Mouse (Mus musculus): ENCODE measurements around the gene Gcgr. TPM values are rescaled to one million over a fixed set of nuclear protein-coding genes. Genes with fewer than 3 reads are reported as not detected.
"Not testable (repeated sequence)": the region's sequence is repeated elsewhere in the genome, so short reads cannot be mapped to it uniquely, and the experiment has no call there.

Gene Gcgr
- total and polyA plus RNA-seq, 2 experiments from 2014 or later: 0.17 to 0.60 TPM

- Histone ChIP-seq H3K4me1 (ENCODE audit: insufficient read depth, low read length) (peaks cover 5% of the 10 kb centered on the region), H3K9ac (replicated peaks; ENCODE audit: low read length, poor library complexity, severe bottlenecking) (peak overlapping the region; percentile 95), H3K9me3 (ENCODE audit: low read length) (no peaks in the 10 kb centered on the region), H3K4me3 (ENCODE audit: low read depth, low read length) (peak overlapping the region; percentile 96), H3K27me3 (ENCODE audit: insufficient read depth, low read length) (no peaks in the 10 kb centered on the region), H3K36me3 (ENCODE audit: insufficient read depth, low read length) (peaks cover 26% of the 10 kb centered on the region), H3K27ac (ENCODE audit: low read depth, low read length) (peak overlapping the region; percentile 96), H3K4me2 (ENCODE audit: low read depth, low read length, poor library complexity, severe bottlenecking) (peak overlapping the region; percentile 95)
- DNase-seq (ENCODE audit: low spot score) (no peak), ATAC-seq (ENCODE audit: low FRiP score) (no peak)
- no peak for TF ChIP-seq CTCF (IDR thresholded peaks at IDR 0.05)
- WGBS: 64% methylated on average over 7 of the region's 7 CpGs
Measured at GRCm38 (mm10) chr11:120580190-120580589, 49.7 kb downstream of the Gcgr start.

DNA sequence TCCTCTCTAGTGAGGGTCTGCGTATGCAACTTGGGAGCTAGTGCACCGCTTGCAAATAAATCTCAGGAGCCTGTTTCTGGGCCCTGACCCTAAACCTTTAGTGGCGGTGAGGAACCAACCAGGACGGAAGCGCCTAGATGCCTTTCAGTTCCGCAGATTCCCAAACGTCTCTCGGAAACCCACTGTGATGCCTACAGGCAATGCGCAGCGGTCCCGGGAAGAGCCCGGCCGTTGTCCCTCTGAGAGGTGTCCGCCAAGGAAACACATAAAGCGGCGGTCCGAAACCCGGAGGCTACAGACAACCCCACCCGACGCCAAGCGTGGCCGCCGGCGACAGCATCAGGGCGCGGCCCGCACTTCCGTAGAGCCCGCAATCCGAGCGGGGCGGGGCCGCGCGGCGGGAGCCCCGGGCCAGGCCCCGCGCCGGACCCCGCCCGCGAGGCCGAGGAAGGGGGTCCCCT, 50.4 kb downstream of the Gcgr start:
- peaks cover 5% of the 10 kb centered on the region for H3K4me1 ChIP-seq (ENCODE audit: insufficient read depth, low read length)
- H3K4me3 ChIP-seq (ENCODE audit: low read depth, low read length): peak overlapping the region; percentile 96
- H3K4me2 ChIP-seq (ENCODE audit: low read depth, low read length, poor library complexity, severe bottlenecking): peak overlapping the region; percentile 95
- H3K36me3 ChIP-seq (ENCODE audit: insufficient read depth, low read length): peaks cover 31% of the 10 kb centered on the region
- no peak for TF ChIP-seq CTCF (IDR thresholded peaks at IDR 0.05)
- peak; percentile 23 for DNase-seq (ENCODE audit: low spot score)
- H3K9me3 ChIP-seq (ENCODE audit: low read length): no peaks in the 10 kb centered on the region
- H3K27ac ChIP-seq (ENCODE audit: low read depth, low read length): peak overlapping the region; percentile 96
- under 1% methylated on average over 41 of the region's 44 CpGs for WGBS
- peak overlapping the region; percentile 95 for H3K9ac ChIP-seq (replicated peaks; ENCODE audit: low read length, poor library complexity, severe bottlenecking)
- ATAC-seq (ENCODE audit: low FRiP score): peak; percentile 15; the same call in 1 of the 2 replicates
- H3K27me3 ChIP-seq (ENCODE audit: insufficient read depth, low read length): no peaks in the 10 kb centered on the region

- peak within 1 kb of the TSS; percentile 96 for H3K27ac ChIP-seq (ENCODE audit: low read depth, low read length)
- peak within 1 kb of the TSS; percentile 96 for H3K4me3 ChIP-seq (ENCODE audit: low read depth, low read length)
- DNase-seq (ENCODE audit: low spot score): peak; percentile 90
- no peaks in the 10 kb centered on the region for H3K27me3 ChIP-seq (ENCODE audit: insufficient read depth, low read length)
- peak within 1 kb of the TSS; percentile 95 for H3K4me2 ChIP-seq (ENCODE audit: low read depth, low read length, poor library complexity, severe bottlenecking)
- 5% methylated on average over 53 of the region's 75 CpGs for WGBS
- peak; percentile 60 for TF ChIP-seq CTCF (IDR thresholded peaks at IDR 0.05)
- peaks cover 5% of the 10 kb centered on the region for H3K4me1 ChIP-seq (ENCODE audit: insufficient read depth, low read length)
- H3K36me3 ChIP-seq (ENCODE audit: insufficient read depth, low read length): peaks cover 38% of the 10 kb centered on the region
- H3K9ac ChIP-seq (replicated peaks; ENCODE audit: low read length, poor library complexity, severe bottlenecking): peak within 1 kb of the TSS; percentile 95
- ATAC-seq (ENCODE audit: low FRiP score): peak; percentile 75
- no peaks in the 10 kb centered on the region for H3K9me3 ChIP-seq (ENCODE audit: low read length)
Measured at GRCm38 (mm10) chr11:120581490-120582267, 51.2 kb downstream of the Gcgr start, which contains the start of gene Arhgdia. Gene Arhgdia, minus strand, starts transcription at chr11:120581624.

DNA sequence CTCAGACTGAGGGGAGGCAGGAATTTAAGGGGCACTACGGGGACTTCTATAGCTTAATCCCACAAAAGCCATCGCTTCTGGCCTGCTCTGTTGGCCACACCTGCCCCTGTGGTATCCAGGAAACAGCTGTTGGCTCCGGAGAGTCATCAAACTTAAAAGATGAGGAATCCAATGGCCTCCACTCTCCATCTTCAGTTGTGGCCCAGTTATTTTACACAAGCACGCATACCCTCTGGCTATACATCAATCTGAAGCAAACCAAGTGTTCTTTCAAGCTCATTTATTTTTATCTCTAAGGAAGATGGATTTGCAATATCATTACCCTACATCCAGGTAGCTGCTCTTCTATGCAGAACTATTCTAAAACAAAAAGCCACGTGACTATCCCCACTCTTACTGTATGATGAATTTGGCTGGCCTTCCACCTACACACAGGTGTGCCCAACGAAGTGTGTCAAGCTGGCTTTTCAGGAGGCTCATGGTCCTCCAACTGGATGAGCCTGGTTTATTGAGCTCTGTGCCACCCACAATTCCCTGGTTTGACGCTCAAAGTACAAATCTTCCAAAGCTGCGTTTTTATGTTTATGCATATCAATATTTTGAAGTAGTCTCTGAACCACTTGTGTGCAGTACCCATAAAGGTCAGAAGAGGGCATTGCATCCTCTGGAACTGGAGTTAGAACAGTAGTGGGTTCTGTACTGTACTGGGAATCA, 51.9 kb downstream of the Gcgr start:
- ATAC-seq (ENCODE audit: low FRiP score) (no peak), DNase-seq (ENCODE audit: low spot score) (no peak)
- Histone ChIP-seq H3K9ac (replicated peaks; ENCODE audit: low read length, poor library complexity, severe bottlenecking) (peak overlapping the region; percentile 95), H3K9me3 (ENCODE audit: low read length) (no peaks in the 10 kb centered on the region), H3K4me1 (ENCODE audit: insufficient read depth, low read length) (peaks cover 5% of the 10 kb centered on the region), H3K4me3 (ENCODE audit: low read depth, low read length) (peak overlapping the region; percentile 96), H3K4me2 (ENCODE audit: low read depth, low read length, poor library complexity, severe bottlenecking) (peak overlapping the region; percentile 95), H3K27ac (ENCODE audit: low read depth, low read length) (peak overlapping the region; percentile 96), H3K36me3 (ENCODE audit: insufficient read depth, low read length) (peaks cover 39% of the 10 kb centered on the region), H3K27me3 (ENCODE audit: insufficient read depth, low read length) (no peaks in the 10 kb centered on the region)
- WGBS: 67% methylated on average over 8 of the region's 8 CpGs
- TF ChIP-seq CTCF (IDR thresholded peaks at IDR 0.05): peak; percentile 64

GRCm38 (mm10) chr11:120582982-120583293, 52.4 kb downstream of the Gcgr start:
- WGBS: 88% methylated on average over 2 of the region's 2 CpGs
- H3K4me1 ChIP-seq (ENCODE audit: insufficient read depth, low read length); H3K9ac ChIP-seq (replicated peaks; ENCODE audit: low read length, poor library complexity, severe bottlenecking); H3K9me3 ChIP-seq (ENCODE audit: low read length); DNase-seq (ENCODE audit: low spot score); H3K27ac ChIP-seq (ENCODE audit: low read depth, low read length); H3K4me3 ChIP-seq (ENCODE audit: low read depth, low read length); ATAC-seq (ENCODE audit: low FRiP score); H3K4me2 ChIP-seq (ENCODE audit: low read depth, low read length, poor library complexity, severe bottlenecking); H3K27me3 ChIP-seq (ENCODE audit: insufficient read depth, low read length): not testable (repeated sequence)
- H3K36me3 ChIP-seq (ENCODE audit: insufficient read depth, low read length): peaks cover 37% of the 10 kb centered on the region

GRCm38 (mm10) chr11:120583937-120584336, 53.4 kb downstream of the Gcgr start:
- Histone ChIP-seq H3K9ac (replicated peaks; ENCODE audit: low read length, poor library complexity, severe bottlenecking) (no peak overlapping the region), H3K4me1 (ENCODE audit: insufficient read depth, low read length) (peaks cover 5% of the 10 kb centered on the region), H3K9me3 (ENCODE audit: low read length) (no peaks in the 10 kb centered on the region), H3K36me3 (ENCODE audit: insufficient read depth, low read length) (peaks cover 34% of the 10 kb centered on the region), H3K27me3 (ENCODE audit: insufficient read depth, low read length) (no peaks in the 10 kb centered on the region), H3K27ac (ENCODE audit: low read depth, low read length) (no peak overlapping the region), H3K4me2 (ENCODE audit: low read depth, low read length, poor library complexity, severe bottlenecking) (no peak overlapping the region), H3K4me3 (ENCODE audit: low read depth, low read length) (no peak overlapping the region)
- no peak for TF ChIP-seq CTCF (IDR thresholded peaks at IDR 0.05)
- DNase-seq (ENCODE audit: low spot score): no peak
- no peak for ATAC-seq (ENCODE audit: low FRiP score)
- WGBS: 96% methylated on average over 1 of the region's 1 CpGs
